Mouse (Mus musculus) limb, embryonic 13.5 days (tissue): ENCODE data around the gene Fam133b. TPM values are rescaled to one million over a fixed set of nuclear protein-coding genes. Genes with fewer than 3 reads are reported as not detected.

ENCODE experiments used
- ATAC-seq: fragments of 200-750 bp; cut with Nextera tagmentation; 2 replicates; pipeline ENCODE4 v1.8.0; 2017; ENCODE audit warnings: low read depth, moderate number of reproducible peaks, moderate TSS enrichment; ENCODE audit not compliant: low FRiP score
- H3K27ac ChIP-seq: fragments of 300-500 bp; sonication (generic); 2 replicates; pipeline ENCODE4 v1.5.1; 2015; ENCODE audit warnings: inconsistent platforms, mild to moderate bottlenecking, moderate library complexity
- H3K27me3 ChIP-seq: fragments of 300-500 bp; sonication (generic); 2 replicates; pipeline ENCODE4 v1.6.1; 2015; ENCODE audit warnings: mild to moderate bottlenecking, inconsistent platforms
- H3K36me3 ChIP-seq: fragments of 300-500 bp; sonication (generic); 2 replicates; pipeline ENCODE4 v1.6.1; 2015; ENCODE audit warnings: inconsistent platforms, mild to moderate bottlenecking, moderate library complexity
- H3K4me1 ChIP-seq: fragments of 300-500 bp; sonication (generic); 2 replicates; pipeline ENCODE4 v1.6.1; 2015; ENCODE audit warnings: inconsistent platforms
- H3K4me2 ChIP-seq: fragments of 300-500 bp; sonication (generic); replicated peaks from 2 replicates; pipeline ENCODE4 v1.6.1; 2015; ENCODE audit warnings: inconsistent platforms, mild to moderate bottlenecking, moderate library complexity
- H3K4me3 ChIP-seq: fragments of 300-500 bp; sonication (generic); 2 replicates; pipeline ENCODE4 v1.5.1; 2015; ENCODE audit warnings: moderate library complexity, mild to moderate bottlenecking, inconsistent platforms
- H3K9ac ChIP-seq: fragments of 300-500 bp; sonication (generic); 2 replicates; pipeline ENCODE4 v1.6.1; 2015; ENCODE audit warnings: mild to moderate bottlenecking, inconsistent platforms
- H3K9me3 ChIP-seq: fragments of 300-500 bp; sonication (generic); 2 replicates; pipeline ENCODE4 v1.6.1; 2016; ENCODE audit warnings: inconsistent platforms
- WGBS: fragments of 180-500 bp; shearing (Covaris S2); methylation state at CpG from one replicate; pipeline ENCODE4 v1.1.7; 2015; 5-methylcytosine and 5-hydroxymethylcytosine counted together
- polyA plus RNA-seq: library from polyadenylated mRNA; unstranded; fragments of >200 nt; fragmentation: Nextera tagmentation; extraction: Ambion mirVana; gene quantifications from 2 replicates; pipeline ENCODE4 v1.2.1, GENCODE M21; 2015

The Fam133b gene
- polyA plus RNA-seq, 1 experiment from 2014 or later: 34.1 TPM

- H3K27ac ChIP-seq: no peak overlapping the region
- no peak for ATAC-seq
- no peak overlapping the region for H3K4me3 ChIP-seq
- H3K4me1 ChIP-seq: peaks cover 31% of the 10 kb centered on the region
- H3K9ac ChIP-seq: no peak overlapping the region
- H3K9me3 ChIP-seq: peaks cover 3% of the 10 kb centered on the region; the same call in 1 of the 2 replicates
- 86% methylated on average over 2 of the region's 2 CpGs for WGBS
- no peaks in the 10 kb centered on the region for H3K27me3 ChIP-seq
- no peak overlapping the region for H3K4me2 ChIP-seq
- no peaks in the 10 kb centered on the region for H3K36me3 ChIP-seq
Measured at GRCm38 (mm10) chr5:3505553-3505952, 38.1 kb upstream of the Fam133b start.

GRCm38 (mm10) chr5:3508480-3509381, 34.9 kb upstream of the Fam133b start:
- no peaks in the 10 kb centered on the region for H3K36me3 ChIP-seq
- WGBS: 66% methylated on average over 7 of the region's 7 CpGs
- no peak overlapping the region for H3K27ac ChIP-seq
- H3K4me1 ChIP-seq: peaks cover 14% of the 10 kb centered on the region
- H3K9ac ChIP-seq: no peak overlapping the region
- H3K4me3 ChIP-seq: no peak overlapping the region
- no peaks in the 10 kb centered on the region for H3K27me3 ChIP-seq
- ATAC-seq: no peak
- peaks cover 3% of the 10 kb centered on the region; the same call in 1 of the 2 replicates for H3K9me3 ChIP-seq
- H3K4me2 ChIP-seq: no peak overlapping the region

GRCm38 (mm10) chr5:3509503-3509902, 34.1 kb upstream of the Fam133b start:
- no peak overlapping the region for H3K27ac ChIP-seq
- no peak overlapping the region for H3K4me2 ChIP-seq
- no peak overlapping the region for H3K4me3 ChIP-seq
- H3K9me3 ChIP-seq: peaks cover 3% of the 10 kb centered on the region; the same call in 1 of the 2 replicates
- no peaks in the 10 kb centered on the region for H3K27me3 ChIP-seq
- no peaks in the 10 kb centered on the region for H3K36me3 ChIP-seq
- 88% methylated on average over 3 of the region's 3 CpGs for WGBS
- ATAC-seq: no peak
- no peak overlapping the region for H3K9ac ChIP-seq
- H3K4me1 ChIP-seq: peaks cover 14% of the 10 kb centered on the region

- 61% methylated on average over 10 of the region's 10 CpGs for WGBS
- no peak overlapping the region for H3K27ac ChIP-seq
- no peak overlapping the region for H3K4me2 ChIP-seq
- H3K4me1 ChIP-seq: peaks cover 8% of the 10 kb centered on the region
- H3K27me3 ChIP-seq: no peaks in the 10 kb centered on the region
- no peak for ATAC-seq
- peaks cover 3% of the 10 kb centered on the region; the same call in 1 of the 2 replicates for H3K9me3 ChIP-seq
- H3K36me3 ChIP-seq: no peaks in the 10 kb centered on the region
- no peak overlapping the region for H3K9ac ChIP-seq
- H3K4me3 ChIP-seq: no peak overlapping the region
Measured at GRCm38 (mm10) chr5:3511097-3511795, 32.4 kb upstream of the Fam133b start.

- H3K9me3 ChIP-seq: no peaks in the 10 kb centered on the region
- H3K27ac ChIP-seq: no peak overlapping the region
- H3K4me1 ChIP-seq: peaks cover 8% of the 10 kb centered on the region
- ATAC-seq: no peak
- H3K9ac ChIP-seq: no peak overlapping the region
- H3K4me3 ChIP-seq: no peak overlapping the region
- WGBS: 53% methylated on average over 4 of the region's 4 CpGs
- no peaks in the 10 kb centered on the region for H3K36me3 ChIP-seq
- H3K27me3 ChIP-seq: no peaks in the 10 kb centered on the region
- H3K4me2 ChIP-seq: no peak overlapping the region
Measured at GRCm38 (mm10) chr5:3512584-3512983, 31.0 kb upstream of the Fam133b start.

- 44% methylated on average over 8 of the region's 8 CpGs for WGBS
- Histone ChIP-seq H3K4me3 (no peak overlapping the region), H3K27ac (no peak overlapping the region), H3K4me2 (no peak overlapping the region), H3K4me1 (peaks cover 8% of the 10 kb centered on the region), H3K36me3 (no peaks in the 10 kb centered on the region; the same call in 1 of the 2 replicates), H3K9ac (no peak overlapping the region), H3K9me3 (no peaks in the 10 kb centered on the region), H3K27me3 (no peaks in the 10 kb centered on the region)
- no peak for ATAC-seq
Measured at GRCm38 (mm10) chr5:3514901-3515311, 28.7 kb upstream of the Fam133b start.

- no peak overlapping the region for H3K9ac ChIP-seq
- 93% methylated on average over 9 of the region's 9 CpGs for WGBS
Measured at GRCm38 (mm10) chr5:3515477-3515876, 28.2 kb upstream of the Fam133b start.

GRCm38 (mm10) chr5:3516481-3517075, 27.1 kb upstream of the Fam133b start:
- peaks cover under 1% of the 10 kb centered on the region for H3K4me1 ChIP-seq
- ATAC-seq: 0 out of 2 replicates have a peak, but pooled peaks have one; percentile 60
- no peak overlapping the region for H3K4me3 ChIP-seq
- no peaks in the 10 kb centered on the region for H3K9me3 ChIP-seq
- WGBS: 56% methylated on average over 9 of the region's 9 CpGs
- H3K9ac ChIP-seq: no peak overlapping the region
- no peak overlapping the region for H3K27ac ChIP-seq
- no peak overlapping the region for H3K4me2 ChIP-seq
- no peaks in the 10 kb centered on the region for H3K27me3 ChIP-seq
- peaks cover 10% of the 10 kb centered on the region for H3K36me3 ChIP-seq

More at GRCm38 (mm10) chr5:3515477-3515876, 28.2 kb upstream of the Fam133b start:
- no peak overlapping the region for H3K4me2 ChIP-seq
- H3K4me1 ChIP-seq: peaks cover 8% of the 10 kb centered on the region
- peaks cover 4% of the 10 kb centered on the region for H3K36me3 ChIP-seq
- no peak for ATAC-seq
- H3K9me3 ChIP-seq: no peaks in the 10 kb centered on the region
- no peaks in the 10 kb centered on the region for H3K27me3 ChIP-seq
- no peak overlapping the region for H3K27ac ChIP-seq
- H3K4me3 ChIP-seq: no peak overlapping the region

GRCm38 (mm10) chr5:3520493-3521359, 22.9 kb upstream of the Fam133b start:
- H3K4me2 ChIP-seq: no peak overlapping the region
- H3K9me3 ChIP-seq: no peaks in the 10 kb centered on the region
- no peaks in the 10 kb centered on the region for H3K4me1 ChIP-seq
- no peak overlapping the region for H3K27ac ChIP-seq
- no peak for ATAC-seq
- WGBS: 84% methylated on average over 18 of the region's 18 CpGs
- H3K9ac ChIP-seq: no peak overlapping the region
- H3K27me3 ChIP-seq: no peaks in the 10 kb centered on the region
- H3K4me3 ChIP-seq: no peak overlapping the region
- peaks cover 14% of the 10 kb centered on the region for H3K36me3 ChIP-seq

- H3K36me3 ChIP-seq: peaks cover 14% of the 10 kb centered on the region
- ATAC-seq: no peak
- H3K4me1 ChIP-seq: no peaks in the 10 kb centered on the region
- 93% methylated on average over 12 of the region's 12 CpGs for WGBS
- H3K27me3 ChIP-seq: no peaks in the 10 kb centered on the region
- no peak overlapping the region for H3K27ac ChIP-seq
- H3K4me2 ChIP-seq: no peak overlapping the region
- no peak overlapping the region for H3K4me3 ChIP-seq
- no peaks in the 10 kb centered on the region for H3K9me3 ChIP-seq
- no peak overlapping the region for H3K9ac ChIP-seq
Measured at GRCm38 (mm10) chr5:3521741-3522140, 21.9 kb upstream of the Fam133b start.

- Histone ChIP-seq H3K27ac (no peak overlapping the region), H3K4me2 (no peak overlapping the region), H3K36me3 (peaks cover 14% of the 10 kb centered on the region), H3K4me1 (no peaks in the 10 kb centered on the region), H3K9me3 (no peaks in the 10 kb centered on the region), H3K27me3 (no peaks in the 10 kb centered on the region), H3K4me3 (no peak overlapping the region), H3K9ac (no peak overlapping the region)
- ATAC-seq: no peak
- WGBS: 90% methylated on average over 10 of the region's 10 CpGs
Measured at GRCm38 (mm10) chr5:3522826-3523225, 20.8 kb upstream of the Fam133b start.
